Mouse (Mus musculus) liver, embryonic 16.5 days (tissue): ENCODE data around the gene Npb. TPM values are rescaled to one million over a fixed set of nuclear protein-coding genes. Genes with fewer than 3 reads are reported as not detected.
A peak's percentile ranks its signal among the peaks of the same experiment; 100 is the strongest.

Experiments used
- ATAC-seq: fragments of 200-750 bp; cut with Nextera tagmentation; 2 replicates; pipeline ENCODE4 v1.8.0; 2017; ENCODE audit warnings: low read depth, mild to moderate bottlenecking, moderate number of reproducible peaks, moderate library complexity
- H3K27ac ChIP-seq: fragments of 300-500 bp; sonication (generic); 2 replicates; pipeline ENCODE4 v1.5.1; 2014; ENCODE audit warnings: mild to moderate bottlenecking, low read length
- H3K27me3 ChIP-seq: fragments of 300-500 bp; sonication (generic); 2 replicates; pipeline ENCODE4 v1.6.1; 2014; ENCODE audit warnings: low read depth, low read length, mixed read lengths; ENCODE audit not compliant: control insufficient read depth, insufficient read depth
- H3K36me3 ChIP-seq: fragments of 300-500 bp; sonication (generic); 2 replicates; pipeline ENCODE4 v1.6.1; 2014; ENCODE audit warnings: mild to moderate bottlenecking; ENCODE audit not compliant: control insufficient read depth, insufficient read depth
- H3K4me1 ChIP-seq: fragments of 300-500 bp; sonication (generic); 2 replicates; pipeline ENCODE4 v1.6.1; 2014; ENCODE audit warnings: low read depth, low read length, mixed read lengths; ENCODE audit not compliant: control insufficient read depth
- H3K4me2 ChIP-seq: fragments of 300-500 bp; sonication (generic); 2 replicates; pipeline ENCODE4 v1.6.1; 2014; ENCODE audit warnings: low read depth, low read length, mixed read lengths
- H3K4me3 ChIP-seq: fragments of 300-500 bp; sonication (generic); 2 replicates; pipeline ENCODE4 v1.5.1; 2014; ENCODE audit warnings: low read depth, mild to moderate bottlenecking, low read length
- H3K9ac ChIP-seq: fragments of 300-500 bp; sonication (generic); 2 replicates; pipeline ENCODE4 v1.6.1; 2014; ENCODE audit warnings: low read depth, low read length
- H3K9me3 ChIP-seq: fragments of 300-500 bp; sonication (generic); replicated peaks from 2 replicates; pipeline ENCODE4 v1.6.1; 2016; ENCODE audit warnings: low read length; ENCODE audit not compliant: control insufficient read depth
- WGBS: fragments of 180-500 bp; shearing (Covaris S2); extraction: QIAGEN DNeasy Blood & Tissue Kit; methylation state at CpG from one replicate; pipeline ENCODE4 v1.1.7; 2014; ENCODE audit not compliant: insufficient replicate concordance; 5-methylcytosine and 5-hydroxymethylcytosine counted together
- microRNA-seq: library from miRNA; unstranded; fragments of <30 nt; microRNA quantifications from one replicate; pipeline ENCODE4, GENCODE M21; 2016
- polyA plus RNA-seq: library from polyadenylated mRNA; unstranded; fragments of >200 nt; fragmentation: Nextera tagmentation; extraction: Ambion mirVana; gene quantifications from 2 replicates; pipeline ENCODE4 v1.2.1, GENCODE M21; 2015

The Npb gene
- polyA plus RNA-seq, 1 experiment from 2014 or later = 16.4 TPM

GRCm38 (mm10) chr11:120647047-120647830 is 39.0 kb downstream of the Npb start:
- no peaks in the 10 kb centered on the region for H3K36me3 ChIP-seq
- H3K27me3 ChIP-seq = peaks cover 10% of the 10 kb centered on the region
- no peak for ATAC-seq
- H3K4me2 ChIP-seq = peak overlapping the region; percentile 45; the same call in 1 of the 2 replicates
- 74% methylated on average over 35 of the region's 35 CpGs for WGBS
- H3K4me3 ChIP-seq = no peak overlapping the region
- H3K27ac ChIP-seq = no peak overlapping the region
- no peaks in the 10 kb centered on the region for H3K9me3 ChIP-seq
- no peak overlapping the region for H3K9ac ChIP-seq
- peaks cover 18% of the 10 kb centered on the region for H3K4me1 ChIP-seq

DNA sequence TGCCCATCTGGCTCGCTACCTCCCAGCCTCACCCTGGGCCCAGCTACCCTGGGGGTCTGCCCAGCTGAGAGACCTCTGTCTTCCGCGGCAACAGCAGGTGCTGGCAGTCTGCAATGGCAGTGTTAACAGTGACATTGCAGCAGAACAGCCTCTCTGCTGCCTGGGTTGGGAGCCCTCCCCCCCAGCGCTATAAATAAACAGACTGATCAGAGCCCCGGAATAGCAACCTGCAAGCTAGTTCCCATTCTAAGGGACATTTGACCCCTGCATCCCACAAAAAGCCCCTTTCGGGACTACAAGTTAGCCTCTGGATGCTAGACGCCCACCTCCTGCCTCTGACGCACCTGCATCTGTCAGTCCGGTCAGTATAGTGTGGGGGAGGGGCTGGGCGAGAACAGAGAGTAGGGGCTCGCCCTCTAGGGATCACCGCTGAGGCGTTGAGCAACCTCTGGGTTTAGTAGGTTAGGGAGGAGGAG is 39.8 kb downstream of the Npb start, which contains the start of gene Myadml2:
Myadml2 (minus strand) TSS at position 158 of the 476 bp plus-strand sequence.
- no peak within 1 kb of the TSS for H3K27ac ChIP-seq
- 0 out of 2 replicates have a peak within 1 kb of the TSS, but pooled peaks have one; percentile 25 for H3K9ac ChIP-seq
- ATAC-seq = no peak
- no peaks in the 10 kb centered on the region for H3K36me3 ChIP-seq
- no peaks in the 10 kb centered on the region for H3K9me3 ChIP-seq
- WGBS = 7% methylated on average over 13 of the region's 13 CpGs
- H3K4me1 ChIP-seq = peaks cover 12% of the 10 kb centered on the region
- H3K27me3 ChIP-seq = peaks cover 5% of the 10 kb centered on the region
- H3K4me3 ChIP-seq = peak within 1 kb of the TSS; percentile 32
- H3K4me2 ChIP-seq = peak within 1 kb of the TSS; percentile 45

- 61% methylated on average over 3 of the region's 3 CpGs for WGBS
- H3K27ac ChIP-seq = no peak overlapping the region
These were observed 43.6 kb downstream of the Npb start for GRCm38 (mm10) chr11:120651872-120652271.

GRCm38 (mm10) chr11:120654741-120655140 is 46.5 kb downstream of the Npb start:
- Histone ChIP-seq H3K36me3 (no peaks in the 10 kb centered on the region), H3K4me1 (peaks cover under 1% of the 10 kb centered on the region; the same call in 1 of the 2 replicates), H3K4me3 (no peak overlapping the region), H3K9ac (no peak overlapping the region), H3K27ac (no peak overlapping the region), H3K4me2 (no peak overlapping the region), H3K27me3 (peaks cover 30% of the 10 kb centered on the region), H3K9me3 (no peaks in the 10 kb centered on the region)
- 43% methylated on average over 3 of the region's 3 CpGs for WGBS
- no peak for ATAC-seq

More at GRCm38 (mm10) chr11:120651872-120652271, 43.6 kb downstream of the Npb start:
- ATAC-seq = no peak
- no peaks in the 10 kb centered on the region for H3K9me3 ChIP-seq
- no peak overlapping the region for H3K4me3 ChIP-seq
- H3K36me3 ChIP-seq = no peaks in the 10 kb centered on the region
- H3K27me3 ChIP-seq = peaks cover 11% of the 10 kb centered on the region
- no peak overlapping the region for H3K9ac ChIP-seq
- H3K4me2 ChIP-seq = no peak overlapping the region
- H3K4me1 ChIP-seq = peaks cover 5% of the 10 kb centered on the region

DNA sequence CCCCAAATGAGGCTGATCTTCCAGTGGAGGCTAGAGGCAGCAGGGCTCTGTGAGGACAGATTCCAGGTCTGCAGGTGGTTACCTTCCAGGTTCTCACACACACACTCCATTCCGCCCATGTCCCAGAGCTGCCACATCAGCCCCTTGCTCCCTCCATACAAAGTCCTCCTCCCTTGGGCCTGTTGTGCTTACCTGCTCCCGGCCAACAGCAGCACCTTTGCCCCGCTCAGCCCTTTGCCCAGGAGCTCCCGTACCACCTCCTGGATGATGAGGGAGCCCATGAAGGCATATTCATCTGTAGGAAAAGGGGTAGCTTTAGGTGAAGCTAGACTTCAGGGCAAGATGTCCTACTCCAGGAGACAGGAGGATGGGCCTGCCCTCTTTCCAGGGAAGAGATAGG is 49.0 kb downstream of the Npb start:
- H3K9me3 ChIP-seq = no peaks in the 10 kb centered on the region
- whole genome bisulfite sequencing = 71% methylated on average over 4 of the region's 4 CpGs
- H3K9ac ChIP-seq = no peak overlapping the region
- H3K4me1 ChIP-seq = peaks cover 13% of the 10 kb centered on the region
- H3K4me3 ChIP-seq = no peak overlapping the region
- no peak overlapping the region for H3K27ac ChIP-seq
- no peak for ATAC-seq
- no peaks in the 10 kb centered on the region for H3K36me3 ChIP-seq
- peaks cover 56% of the 10 kb centered on the region for H3K27me3 ChIP-seq
- no peak overlapping the region for H3K4me2 ChIP-seq

Small RNAs within 50 kb of the gene (microRNA-seq; reads per million reads assigned to microRNA genes)
- gene Mir6936 = 4.9 reads per million, percentile 16 among the genes with 10 or more reads in this experiment

Other genes with a start within 250 kb of the Npb start
- not detected in 2 replicates for gene Fscn2, start 246.9 kb upstream of the Npb start, polyA plus RNA-seq
- 6.0 and 6.5 TPM in 2 replicates for gene Faap100, start 229.7 kb upstream of the Npb start, polyA plus RNA-seq
- gene Nploc4, start 170.8 kb upstream of the Npb start, polyA plus RNA-seq = 18.5 and 19.0 TPM in 2 replicates
- not detected in 2 replicates for gene Tspan10, start 165.8 kb upstream of the Npb start, polyA plus RNA-seq
- gene Pde6g, start 155.0 kb upstream of the Npb start, polyA plus RNA-seq = 0.09 and 0.13 TPM in 2 replicates
- gene Oxld1, start 150.4 kb upstream of the Npb start, polyA plus RNA-seq = 9.1 and 9.3 TPM in 2 replicates
- 15.0 and 15.2 TPM in 2 replicates for gene Ccdc137, start 150.4 kb upstream of the Npb start, polyA plus RNA-seq
- 12.4 and 12.5 TPM in 2 replicates for gene Arl16, start 140.9 kb upstream of the Npb start, polyA plus RNA-seq
- 81.5 and 83.1 TPM in 2 replicates for gene Mrpl12, start 123.9 kb upstream of the Npb start, polyA plus RNA-seq
- gene Slc25a10, start 116.6 kb upstream of the Npb start, polyA plus RNA-seq = 37.0 and 38.9 TPM in 2 replicates
- 18.7 and 20.7 TPM in 2 replicates for gene Gcgr, start 77.8 kb upstream of the Npb start, polyA plus RNA-seq
- 38.5 and 39.1 TPM in 2 replicates for gene Mcrip1, start 58.8 kb upstream of the Npb start, polyA plus RNA-seq
- gene Ppp1r27, start 57.3 kb upstream of the Npb start, polyA plus RNA-seq = 0.20 and 1.2 TPM in 2 replicates
- 793 and 897 TPM in 2 replicates for gene P4hb, start 35.2 kb upstream of the Npb start, polyA plus RNA-seq
- 201 and 205 TPM in 2 replicates for gene Arhgdia, start 26.9 kb upstream of the Npb start, polyA plus RNA-seq
- 52.4 and 87.2 TPM in 2 replicates for gene Alyref, start 10.1 kb upstream of the Npb start, polyA plus RNA-seq
- 66.8 and 67.8 TPM in 2 replicates for gene Anapc11, start 10.1 kb upstream of the Npb start, polyA plus RNA-seq
- 158 and 184 TPM in 2 replicates for gene Pcyt2, start 9.5 kb downstream of the Npb start, polyA plus RNA-seq
- 27.3 and 28.0 TPM in 2 replicates for gene Sirt7, start 16.8 kb downstream of the Npb start, polyA plus RNA-seq
- gene Mafg, start 25.1 kb downstream of the Npb start, polyA plus RNA-seq = 29.4 and 30.9 TPM in 2 replicates
- gene Pycr1, start 35.3 kb downstream of the Npb start, polyA plus RNA-seq = 4.8 and 5.1 TPM in 2 replicates
- gene Myadml2, start 39.7 kb downstream of the Npb start, polyA plus RNA-seq = 0.58 and 0.61 TPM in 2 replicates
- gene Notum, start 52.7 kb downstream of the Npb start, polyA plus RNA-seq = 0.15 and 0.20 TPM in 2 replicates
- gene Aspscr1, start 64.5 kb downstream of the Npb start, polyA plus RNA-seq = 44.6 and 44.7 TPM in 2 replicates
- 78.1 and 87.1 TPM in 2 replicates for gene Cenpx, start 105.3 kb downstream of the Npb start, polyA plus RNA-seq
- gene Lrrc45, start 105.4 kb downstream of the Npb start, polyA plus RNA-seq = 9.0 and 9.7 TPM in 2 replicates
- 0.77 and 0.80 TPM in 2 replicates for gene Rac3, start 113.0 kb downstream of the Npb start, polyA plus RNA-seq
- 23.4 and 27.9 TPM in 2 replicates for gene Dcxr, start 118.8 kb downstream of the Npb start, polyA plus RNA-seq
- gene Cbr2, start 123.6 kb downstream of the Npb start, polyA plus RNA-seq = 0.31 TPM in 1 of 2 replicates, not detected in the other
- 1.5 and 1.6 TPM in 2 replicates for gene Hmga1b, start 154.3 kb downstream of the Npb start, polyA plus RNA-seq
- 8.6 and 11.5 TPM in 2 replicates for gene Rfng, start 175.7 kb downstream of the Npb start, polyA plus RNA-seq
- 61.6 and 64.7 TPM in 2 replicates for gene Gps1, start 175.8 kb downstream of the Npb start, polyA plus RNA-seq
- 51.4 and 51.6 TPM in 2 replicates for gene Dus1l, start 187.9 kb downstream of the Npb start, polyA plus RNA-seq
- gene Fasn, start 216.1 kb downstream of the Npb start, polyA plus RNA-seq = 20.3 and 24.2 TPM in 2 replicates